Mouse (Mus musculus) kidney, adult 2 months (tissue): ENCODE measurements at regions not wholly inside any gene's neighbourhood (a gene's known extent, or its start where the extent isn't known, plus 50 kb on each side); places are given as distances from the start of the nearest gene placed in this dataset.

Source experiments
- CTCF ChIP-seq: fragments of 200-500 bp; conservative IDR thresholded peaks from 2 replicates; pipeline ENCODE4 v1.5.1; 2011; ENCODE audit warnings: low read depth, mild to moderate bottlenecking, control low read depth, low read length, moderate library complexity, mixed read lengths; ENCODE audit not compliant: insufficient read depth, insufficient read length
- POLR2A ChIP-seq: fragments of 200-500 bp; IDR thresholded peaks from one replicate; pipeline ENCODE4 v1.6.1; 2011; ENCODE audit warnings: low read depth, low read length, control low read depth

DNA sequence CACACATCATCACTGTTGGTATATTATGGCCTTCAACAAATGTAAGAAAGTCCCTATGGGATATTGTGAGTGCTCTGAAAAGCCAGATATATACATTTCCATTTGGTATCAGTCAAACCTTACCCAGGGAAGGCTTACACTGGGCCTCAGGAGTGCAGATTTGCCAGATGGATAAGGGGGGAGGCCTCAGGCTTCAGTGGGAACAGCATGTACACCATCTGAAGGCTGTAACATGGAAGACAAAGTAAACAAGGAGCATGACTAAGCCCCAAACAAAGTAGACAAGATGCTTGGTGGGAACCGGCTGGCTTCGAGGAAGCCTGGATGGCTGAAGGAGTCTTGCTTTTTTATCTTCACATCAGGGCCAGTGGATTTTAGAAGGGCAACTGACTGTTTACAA is 474.3 kb upstream of the Man1a start:
- TF ChIP-seq POLR2A (no peak), CTCF (no peak)
